Mouse (Mus musculus) heart, embryonic 11.5 days (tissue): ENCODE measurements around the gene Alyref2. TPM values are rescaled to one million over a fixed set of nuclear protein-coding genes. Genes with fewer than 3 reads are reported as not detected.
"Not testable (repeated sequence)": the region's sequence is repeated elsewhere in the genome, so short reads cannot be mapped to it uniquely, and the experiment has no call there.

Source experiments
- ATAC-seq: fragments of 200-750 bp; cut with Nextera tagmentation; replicated peaks from 2 replicates; pipeline ENCODE4 v1.8.0; 2017; ENCODE audit warnings: moderate library complexity; ENCODE audit not compliant: insufficient number of reproducible peaks, low FRiP score, low TSS enrichment
- H3K27ac ChIP-seq: fragments of 300-500 bp; sonication (generic); 2 replicates; pipeline ENCODE4 v1.5.1; 2014; ENCODE audit warnings: mild to moderate bottlenecking, low read depth, low read length
- H3K27me3 ChIP-seq: fragments of 300-500 bp; sonication (generic); 2 replicates; pipeline ENCODE4 v1.6.1; 2014; ENCODE audit warnings: mild to moderate bottlenecking, low read length, mixed read lengths; ENCODE audit not compliant: control insufficient read depth, insufficient read depth
- H3K36me3 ChIP-seq: fragments of 300-500 bp; sonication (generic); 2 replicates; pipeline ENCODE4 v1.6.1; 2014; ENCODE audit warnings: mild to moderate bottlenecking, low read length, moderate library complexity, mixed read lengths; ENCODE audit not compliant: control insufficient read depth, insufficient read depth
- H3K4me1 ChIP-seq: fragments of 300-500 bp; sonication (generic); 2 replicates; pipeline ENCODE4 v1.6.1; 2014; ENCODE audit warnings: low read length; ENCODE audit not compliant: control insufficient read depth, insufficient read depth
- H3K4me2 ChIP-seq: fragments of 300-500 bp; sonication (generic); 2 replicates; pipeline ENCODE4 v1.6.1; 2014; ENCODE audit warnings: mild to moderate bottlenecking, moderate library complexity
- H3K4me3 ChIP-seq: fragments of 300-500 bp; sonication (generic); 2 replicates; pipeline ENCODE4 v1.5.1; 2014; ENCODE audit warnings: low read depth, low read length
- H3K9ac ChIP-seq: fragments of 300-500 bp; sonication (generic); 2 replicates; pipeline ENCODE4 v1.6.1; 2014; ENCODE audit warnings: mild to moderate bottlenecking, low read depth, low read length, moderate library complexity
- H3K9me3 ChIP-seq: fragments of 300-500 bp; sonication (generic); replicated peaks from 2 replicates; pipeline ENCODE4 v1.6.1; 2016; ENCODE audit warnings: low read length; ENCODE audit not compliant: control insufficient read depth
- WGBS: fragments of 180-500 bp; shearing (Covaris S2); extraction: QIAGEN DNeasy Blood & Tissue Kit; methylation state at CpG from one replicate; pipeline ENCODE4 v1.1.7; 2014; ENCODE audit not compliant: insufficient replicate concordance; 5-methylcytosine and 5-hydroxymethylcytosine counted together
- polyA plus RNA-seq: library from polyadenylated mRNA; unstranded; fragments of >200 nt; fragmentation: Nextera tagmentation; extraction: Ambion mirVana; gene quantifications from 2 replicates; pipeline ENCODE4 v1.2.1, GENCODE M21; 2014

Alyref2 gene
- polyA plus RNA-seq, 1 experiment from 2014 or later = 12.7 TPM

DNA sequence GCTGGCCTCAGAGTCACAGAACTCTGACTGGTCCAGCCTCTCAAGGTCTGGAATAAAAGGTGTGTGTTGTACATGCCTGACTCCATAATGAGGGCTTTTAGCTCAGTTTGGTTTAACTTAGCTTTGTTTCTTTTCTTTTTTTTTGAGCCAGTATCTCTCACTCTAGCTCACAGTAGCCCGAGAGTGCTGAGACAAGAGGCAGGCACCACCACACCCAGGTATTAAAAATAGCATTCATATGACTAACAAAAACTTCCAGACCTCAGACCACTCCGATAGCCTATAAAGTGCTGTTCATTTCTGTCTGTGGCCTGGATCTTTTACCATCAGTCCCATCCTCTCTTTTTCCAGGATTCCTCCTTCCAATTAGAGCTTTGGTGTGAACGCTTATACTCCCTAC, 33.6 kb upstream of the Alyref2 start:
- 62% methylated on average over 3 of the region's 3 CpGs for WGBS
- H3K36me3 ChIP-seq = no peaks in the 10 kb centered on the region
- H3K9me3 ChIP-seq = no peaks in the 10 kb centered on the region
- no peak for ATAC-seq
- H3K4me1 ChIP-seq = peaks cover 7% of the 10 kb centered on the region; the same call in 1 of the 2 replicates
- no peak overlapping the region for H3K4me3 ChIP-seq
- H3K27me3 ChIP-seq = no peaks in the 10 kb centered on the region
- H3K4me2 ChIP-seq = peak overlapping the region; percentile 45; the same call in 1 of the 2 replicates
- H3K27ac ChIP-seq = no peak overlapping the region
- H3K9ac ChIP-seq = no peak overlapping the region

- H3K4me2 ChIP-seq = peak overlapping the region; percentile 45
- no peak for ATAC-seq
- H3K4me3 ChIP-seq = no peak overlapping the region
- no peaks in the 10 kb centered on the region for H3K9me3 ChIP-seq
- no peaks in the 10 kb centered on the region for H3K27me3 ChIP-seq
- no peak overlapping the region for H3K9ac ChIP-seq
- H3K36me3 ChIP-seq = no peaks in the 10 kb centered on the region
- 33% methylated on average over 7 of the region's 7 CpGs for WGBS
- no peak overlapping the region for H3K27ac ChIP-seq
- H3K4me1 ChIP-seq = peaks cover 7% of the 10 kb centered on the region; the same call in 1 of the 2 replicates
Measured at GRCm38 (mm10) chr1:171470371-171470871, 32.9 kb upstream of the Alyref2 start.

DNA sequence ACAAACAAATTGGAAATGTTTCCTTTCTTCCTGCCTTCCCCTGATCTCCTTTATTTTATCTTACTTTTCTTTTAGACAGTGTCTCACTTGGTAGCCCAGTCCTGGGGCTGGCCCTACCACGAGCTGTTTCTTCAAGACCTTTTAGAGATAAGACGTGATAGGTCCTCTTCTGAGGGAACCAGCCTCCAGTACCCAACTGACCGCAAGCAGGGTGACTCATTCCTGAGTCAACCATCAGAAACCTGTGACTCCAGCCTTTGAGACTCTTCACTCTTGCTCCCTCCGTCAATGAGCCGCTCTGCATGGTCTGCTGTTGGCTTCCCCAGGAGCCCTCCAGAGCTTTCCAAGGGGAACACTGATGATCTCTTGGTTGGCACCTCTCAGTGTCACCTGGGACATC, 32.4 kb upstream of the Alyref2 start:
- no peak overlapping the region for H3K4me3 ChIP-seq
- no peaks in the 10 kb centered on the region for H3K9me3 ChIP-seq
- ATAC-seq = no peak
- WGBS = 44% methylated on average over 5 of the region's 5 CpGs
- no peak overlapping the region for H3K27ac ChIP-seq
- no peaks in the 10 kb centered on the region for H3K36me3 ChIP-seq
- H3K4me2 ChIP-seq = no peak overlapping the region
- no peaks in the 10 kb centered on the region for H3K27me3 ChIP-seq
- H3K4me1 ChIP-seq = peaks cover 7% of the 10 kb centered on the region; the same call in 1 of the 2 replicates
- no peak overlapping the region for H3K9ac ChIP-seq

DNA sequence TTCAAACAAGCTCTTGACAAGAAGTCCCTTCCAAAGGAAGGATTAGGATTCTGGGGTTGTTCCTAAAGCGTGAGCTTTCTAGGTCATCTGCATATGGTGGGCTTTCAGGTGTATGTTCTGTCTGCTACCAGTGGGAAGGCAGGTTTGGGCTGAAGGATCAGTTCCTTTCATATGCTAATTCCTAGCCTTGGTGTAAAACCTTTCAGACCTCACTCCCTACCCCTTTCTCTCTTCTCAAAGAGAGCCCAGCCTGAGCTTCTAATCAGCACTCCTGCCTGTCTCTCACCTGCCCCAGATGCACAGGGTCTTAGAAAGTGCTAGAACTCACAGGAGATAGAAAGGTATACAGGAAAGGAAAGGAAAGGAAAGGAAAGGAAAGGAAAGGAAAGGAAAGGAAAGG, 31.8 kb upstream of the Alyref2 start:
- no peaks in the 10 kb centered on the region for H3K27me3 ChIP-seq
- no peak overlapping the region for H3K4me3 ChIP-seq
- no peak for ATAC-seq
- no peaks in the 10 kb centered on the region for H3K36me3 ChIP-seq
- H3K4me1 ChIP-seq = peaks cover 7% of the 10 kb centered on the region; the same call in 1 of the 2 replicates
- WGBS = 74% methylated on average over 1 of the region's 1 CpGs
- no peaks in the 10 kb centered on the region for H3K9me3 ChIP-seq
- no peak overlapping the region for H3K9ac ChIP-seq
- no peak overlapping the region for H3K4me2 ChIP-seq
- H3K27ac ChIP-seq = no peak overlapping the region

- H3K36me3 ChIP-seq, H3K27me3 ChIP-seq, H3K9ac ChIP-seq, ATAC-seq, H3K4me3 ChIP-seq, H3K4me1 ChIP-seq, H3K4me2 ChIP-seq, H3K9me3 ChIP-seq, H3K27ac ChIP-seq: not testable (repeated sequence)
- WGBS = 90% methylated on average over 8 of the region's 8 CpGs
Measured at GRCm38 (mm10) chr1:171471941-171472340, 31.3 kb upstream of the Alyref2 start.

DNA sequence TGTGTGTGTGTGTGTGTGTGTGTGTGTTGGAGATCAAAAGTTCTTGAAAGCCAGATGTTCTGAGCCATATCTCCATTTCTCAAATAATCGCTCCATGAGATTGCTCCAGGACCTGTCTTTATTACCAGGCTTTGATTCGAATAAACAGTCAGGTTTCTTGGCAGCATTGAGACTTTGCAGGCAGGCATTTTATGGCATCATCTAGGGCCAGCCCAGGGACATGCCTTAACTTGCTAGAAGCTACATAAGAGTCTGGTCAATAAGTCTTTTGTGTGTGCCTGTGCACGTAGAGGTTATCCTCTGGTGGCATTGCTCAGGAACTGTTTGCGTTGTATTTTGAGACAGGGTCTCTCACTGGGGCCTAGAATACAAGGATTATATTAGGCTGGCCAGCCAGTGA, 29.8 kb upstream of the Alyref2 start:
- Histone ChIP-seq H3K9me3 (no peaks in the 10 kb centered on the region), H3K4me1 (peaks cover 7% of the 10 kb centered on the region; the same call in 1 of the 2 replicates), H3K27ac (no peak overlapping the region), H3K4me2 (no peak overlapping the region), H3K4me3 (no peak overlapping the region), H3K9ac (no peak overlapping the region), H3K36me3 (no peaks in the 10 kb centered on the region), H3K27me3 (no peaks in the 10 kb centered on the region)
- no peak for ATAC-seq
- WGBS = 81% methylated on average over 4 of the region's 4 CpGs

DNA sequence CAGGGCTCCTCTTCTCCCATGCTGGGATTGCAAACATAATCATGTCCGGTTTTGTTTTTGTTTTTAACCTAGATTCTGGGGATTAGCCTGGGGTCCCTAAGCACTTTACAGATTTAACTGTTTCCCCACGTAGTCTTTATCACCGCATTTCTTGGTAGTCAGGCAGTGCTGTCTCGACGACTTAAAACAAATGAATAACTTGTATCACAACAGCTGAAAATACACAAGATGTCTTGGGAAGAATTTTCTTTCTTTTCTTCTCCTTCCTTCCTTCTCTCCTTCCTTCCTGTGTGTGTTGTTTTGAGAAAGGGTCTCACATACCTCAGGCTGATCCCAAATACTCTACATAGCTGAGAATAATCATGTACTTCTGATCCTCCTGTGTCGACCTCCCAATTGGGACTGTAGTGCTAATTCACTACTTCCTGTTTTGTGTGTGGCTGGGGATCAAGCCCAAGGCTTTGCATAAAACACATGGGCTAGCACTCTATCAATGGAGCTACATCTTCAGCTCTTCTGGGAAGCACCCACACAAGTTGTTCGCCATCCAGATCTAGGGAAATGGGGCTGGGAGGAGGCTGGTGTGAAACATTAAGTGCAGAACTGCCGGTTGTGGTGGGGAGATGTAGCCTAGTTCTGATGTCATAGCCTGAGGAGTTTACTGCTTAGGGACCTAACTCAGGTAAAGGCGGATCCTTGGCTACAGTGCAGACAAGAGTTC, 29.2 kb upstream of the Alyref2 start:
- 61% methylated on average over 9 of the region's 9 CpGs for WGBS
- H3K36me3 ChIP-seq = no peaks in the 10 kb centered on the region
- H3K4me2 ChIP-seq = no peak overlapping the region
- H3K9ac ChIP-seq = no peak overlapping the region
- H3K27ac ChIP-seq = no peak overlapping the region
- no peak for ATAC-seq
- no peaks in the 10 kb centered on the region for H3K9me3 ChIP-seq
- peaks cover 7% of the 10 kb centered on the region; the same call in 1 of the 2 replicates for H3K4me1 ChIP-seq
- H3K27me3 ChIP-seq = no peaks in the 10 kb centered on the region
- H3K4me3 ChIP-seq = no peak overlapping the region

DNA sequence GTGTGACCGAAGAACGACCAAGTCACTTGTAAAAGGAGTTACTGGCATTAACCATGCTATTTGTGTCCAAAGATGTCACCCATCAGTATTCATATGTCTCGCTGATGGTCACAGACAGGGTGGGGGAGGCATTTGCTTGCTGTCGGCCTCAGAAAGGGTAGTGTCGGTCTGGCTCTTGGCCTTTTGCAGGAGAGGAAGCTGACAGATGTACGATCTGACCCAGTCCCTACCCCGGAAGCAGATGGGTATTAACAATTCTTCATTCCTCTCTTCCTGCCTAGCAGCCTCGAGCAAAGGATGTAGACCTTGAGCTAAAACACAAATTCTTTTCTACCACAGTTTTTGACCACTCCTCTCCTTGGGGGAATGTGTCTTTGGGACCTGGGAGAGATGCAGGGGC, 26.2 kb upstream of the Alyref2 start:
- no peak overlapping the region for H3K9ac ChIP-seq
- WGBS = 74% methylated on average over 8 of the region's 8 CpGs
- no peaks in the 10 kb centered on the region for H3K9me3 ChIP-seq
- no peaks in the 10 kb centered on the region for H3K27me3 ChIP-seq
- H3K4me3 ChIP-seq = no peak overlapping the region
- no peak overlapping the region for H3K4me2 ChIP-seq
- H3K4me1 ChIP-seq = no peaks in the 10 kb centered on the region
- H3K36me3 ChIP-seq = no peaks in the 10 kb centered on the region
- no peak for ATAC-seq
- no peak overlapping the region for H3K27ac ChIP-seq
